Mouse (Mus musculus) limb, embryonic 13.5 days (tissue): ENCODE results near the gene Stxbp2. TPM values are rescaled to one million over a fixed set of nuclear protein-coding genes. Genes with fewer than 3 reads are reported as not detected.
"Not testable (repeated sequence)": the region's sequence is repeated elsewhere in the genome, so short reads cannot be mapped to it uniquely, and the experiment has no call there.

ENCODE experiments used
- ATAC-seq: fragments of 200-750 bp; cut with Nextera tagmentation; 2 replicates; pipeline ENCODE4 v1.8.0; 2017; ENCODE audit warnings: low read depth, moderate number of reproducible peaks, moderate TSS enrichment; ENCODE audit not compliant: low FRiP score
- H3K27ac ChIP-seq: fragments of 300-500 bp; sonication (generic); 2 replicates; pipeline ENCODE4 v1.5.1; 2015; ENCODE audit warnings: inconsistent platforms, mild to moderate bottlenecking, moderate library complexity
- H3K27me3 ChIP-seq: fragments of 300-500 bp; sonication (generic); 2 replicates; pipeline ENCODE4 v1.6.1; 2015; ENCODE audit warnings: mild to moderate bottlenecking, inconsistent platforms
- H3K36me3 ChIP-seq: fragments of 300-500 bp; sonication (generic); 2 replicates; pipeline ENCODE4 v1.6.1; 2015; ENCODE audit warnings: inconsistent platforms, mild to moderate bottlenecking, moderate library complexity
- H3K4me1 ChIP-seq: fragments of 300-500 bp; sonication (generic); 2 replicates; pipeline ENCODE4 v1.6.1; 2015; ENCODE audit warnings: inconsistent platforms
- H3K4me2 ChIP-seq: fragments of 300-500 bp; sonication (generic); replicated peaks from 2 replicates; pipeline ENCODE4 v1.6.1; 2015; ENCODE audit warnings: inconsistent platforms, mild to moderate bottlenecking, moderate library complexity
- H3K4me3 ChIP-seq: fragments of 300-500 bp; sonication (generic); 2 replicates; pipeline ENCODE4 v1.5.1; 2015; ENCODE audit warnings: moderate library complexity, mild to moderate bottlenecking, inconsistent platforms
- H3K9ac ChIP-seq: fragments of 300-500 bp; sonication (generic); 2 replicates; pipeline ENCODE4 v1.6.1; 2015; ENCODE audit warnings: mild to moderate bottlenecking, inconsistent platforms
- H3K9me3 ChIP-seq: fragments of 300-500 bp; sonication (generic); 2 replicates; pipeline ENCODE4 v1.6.1; 2016; ENCODE audit warnings: inconsistent platforms
- WGBS: fragments of 180-500 bp; shearing (Covaris S2); methylation state at CpG from one replicate; pipeline ENCODE4 v1.1.7; 2015; 5-methylcytosine and 5-hydroxymethylcytosine counted together
- polyA plus RNA-seq: library from polyadenylated mRNA; unstranded; fragments of >200 nt; fragmentation: Nextera tagmentation; extraction: Ambion mirVana; gene quantifications from 2 replicates; pipeline ENCODE4 v1.2.1, GENCODE M21; 2015

Stxbp2 gene
- 27.1 TPM in 2 replicates for polyA plus RNA-seq

DNA sequence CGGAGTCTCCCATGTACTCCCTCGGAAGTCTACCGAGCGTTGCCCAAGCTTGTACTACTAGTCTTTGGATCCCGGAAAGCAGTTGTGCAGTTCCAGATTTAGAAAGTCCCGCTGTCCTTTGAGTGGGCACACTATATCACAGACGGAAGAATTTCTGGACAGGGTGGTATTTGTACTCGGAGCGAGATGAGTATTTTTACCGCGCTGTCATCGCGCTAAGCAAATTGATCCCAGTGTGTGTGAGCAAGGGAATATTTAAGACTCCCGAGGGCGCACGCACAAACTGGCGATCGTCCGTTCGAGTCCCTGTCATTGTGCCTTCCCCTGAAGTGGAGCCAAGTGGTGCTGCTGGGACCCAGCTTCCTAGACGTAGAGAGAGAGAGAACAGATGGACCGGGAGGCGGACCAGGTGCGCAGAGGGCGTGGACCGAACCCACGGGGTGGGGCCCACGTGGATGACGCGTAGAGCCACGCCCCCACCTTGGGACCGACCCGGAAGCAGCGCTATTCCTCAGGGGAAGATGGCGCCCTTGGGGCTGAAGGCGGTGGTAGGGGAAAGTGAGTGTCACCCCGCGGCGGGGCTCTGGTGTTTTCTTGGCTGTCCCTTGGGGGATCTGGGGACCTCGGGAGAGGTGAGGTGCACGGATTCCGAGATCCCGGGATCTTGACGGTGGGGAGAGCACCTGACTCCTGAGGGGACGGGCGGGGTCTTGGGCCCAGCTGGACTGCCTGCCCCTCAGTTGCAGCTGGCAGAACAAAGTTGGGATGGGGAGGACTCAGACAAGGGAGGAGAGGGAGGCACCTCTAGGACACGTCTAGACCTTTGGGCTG is at the start of gene Stxbp2:
TSS of gene Stxbp2 (plus strand) at position 309 of the 831 bp plus-strand sequence.
- peaks cover 12% of the 10 kb centered on the region; the same call in 1 of the 2 replicates for H3K4me1 ChIP-seq
- peak within 1 kb of the TSS; percentile 48 for H3K9ac ChIP-seq
- ATAC-seq = peak; percentile 66
- no peak within 1 kb of the TSS for H3K27ac ChIP-seq
- H3K4me2 ChIP-seq = peak within 1 kb of the TSS; percentile 85
- H3K9me3 ChIP-seq = no peaks in the 10 kb centered on the region
- WGBS = 8% methylated on average over 47 of the region's 47 CpGs
- peaks cover 29% of the 10 kb centered on the region for H3K27me3 ChIP-seq
- H3K4me3 ChIP-seq = peak within 1 kb of the TSS; percentile 53
- no peaks in the 10 kb centered on the region for H3K36me3 ChIP-seq

GRCm38 (mm10) chr8:3581961-3582360 is 48.8 kb upstream of the Stxbp2 start:
- H3K27me3 ChIP-seq, H3K9me3 ChIP-seq, ATAC-seq, H3K4me1 ChIP-seq, H3K9ac ChIP-seq, H3K4me2 ChIP-seq, H3K27ac ChIP-seq, H3K36me3 ChIP-seq, H3K4me3 ChIP-seq: not testable (repeated sequence)
- 96% methylated on average over 3 of the region's 3 CpGs for WGBS

GRCm38 (mm10) chr8:3586452-3586851 is 44.3 kb upstream of the Stxbp2 start:
- Histone ChIP-seq H3K9ac (no peak overlapping the region), H3K4me1 (peaks cover 4% of the 10 kb centered on the region), H3K4me3 (no peak overlapping the region), H3K27ac (no peak overlapping the region), H3K9me3 (no peaks in the 10 kb centered on the region), H3K27me3 (peaks cover 7% of the 10 kb centered on the region; the same call in 1 of the 2 replicates), H3K4me2 (no peak overlapping the region), H3K36me3 (no peaks in the 10 kb centered on the region)
- WGBS = 98% methylated on average over 2 of the region's 2 CpGs
- ATAC-seq = no peak

DNA sequence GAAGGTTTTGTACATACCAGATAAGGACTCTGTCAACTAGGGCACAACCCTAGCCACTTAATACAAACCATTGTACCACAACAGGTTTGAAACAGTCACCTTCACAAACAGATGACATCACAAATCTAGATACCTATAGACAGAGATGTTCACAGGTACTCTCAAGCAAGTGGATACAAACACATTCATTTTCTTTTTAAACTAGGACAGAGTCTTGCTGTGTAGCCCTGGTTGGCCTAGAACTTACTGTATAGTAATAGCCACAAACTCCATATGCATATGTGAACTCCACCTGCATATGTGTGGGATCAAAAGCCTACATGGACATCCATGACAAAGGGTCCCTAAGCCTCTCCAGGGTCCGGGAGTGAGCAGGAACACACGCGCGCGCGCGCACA is 43.8 kb upstream of the Stxbp2 start, which contains the start of gene Camsap3:
TSS of gene Camsap3 (plus strand) at position 301 of the 398 bp plus-strand sequence.
- Histone ChIP-seq H3K27ac (peak within 1 kb of the TSS; percentile 64), H3K9me3 (no peaks in the 10 kb centered on the region), H3K4me1 (peaks cover 4% of the 10 kb centered on the region), H3K9ac (peak within 1 kb of the TSS; percentile 77), H3K36me3 (no peaks in the 10 kb centered on the region), H3K4me2 (peak within 1 kb of the TSS; percentile 96), H3K4me3 (peak within 1 kb of the TSS; percentile 70), H3K27me3 (peaks cover 7% of the 10 kb centered on the region; the same call in 1 of the 2 replicates)
- peak; percentile 11; the same call in 1 of the 2 replicates for ATAC-seq
- 6% methylated on average over 7 of the region's 7 CpGs for WGBS

DNA sequence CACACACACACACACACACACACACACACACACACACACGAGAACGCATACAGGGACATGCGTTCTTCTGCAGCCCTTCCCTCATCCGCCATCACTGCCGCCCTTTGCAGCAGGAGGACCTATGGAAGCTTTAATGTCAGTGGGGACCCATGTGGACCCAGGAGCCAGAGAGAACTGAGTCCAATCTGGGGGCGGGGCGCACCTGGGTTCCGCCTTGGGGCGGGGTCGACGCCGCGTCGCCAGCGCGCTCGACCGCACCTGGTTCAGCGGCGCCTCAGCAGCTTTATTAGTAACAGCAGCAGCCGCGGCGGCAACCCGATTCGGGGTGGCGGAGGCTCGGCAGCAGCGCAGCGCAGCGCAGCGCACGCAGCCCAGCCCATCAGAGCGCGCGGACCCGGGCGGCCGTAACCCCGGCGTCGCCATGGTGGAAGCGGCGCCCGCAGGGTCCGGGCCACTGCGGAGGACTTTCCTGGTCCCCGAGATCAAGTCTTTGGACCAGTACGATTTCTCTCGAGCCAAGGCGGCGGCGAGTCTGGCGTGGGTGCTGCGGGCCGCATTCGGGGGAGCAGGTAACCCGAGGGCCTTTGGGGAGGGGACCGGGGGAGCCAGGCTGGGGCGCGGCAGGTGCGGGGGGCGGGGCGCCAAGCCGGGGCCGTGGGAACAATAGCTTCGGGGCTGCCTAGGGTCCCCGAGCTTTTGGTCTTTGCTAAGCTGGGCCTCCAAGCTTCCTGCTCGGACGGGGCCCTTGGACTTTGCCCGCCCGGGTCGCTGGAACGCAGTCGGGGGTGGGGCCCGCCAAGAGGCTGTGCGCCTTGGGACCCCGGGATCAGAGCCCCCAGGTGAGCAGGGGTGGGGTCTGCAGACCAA is 43.1 kb upstream of the Stxbp2 start:
- Histone ChIP-seq H3K4me3 (peak overlapping the region; percentile 70), H3K36me3 (no peaks in the 10 kb centered on the region), H3K9me3 (no peaks in the 10 kb centered on the region), H3K4me2 (peak overlapping the region; percentile 96), H3K27me3 (peaks cover 7% of the 10 kb centered on the region; the same call in 1 of the 2 replicates), H3K9ac (peak overlapping the region; percentile 77), H3K4me1 (peaks cover 4% of the 10 kb centered on the region), H3K27ac (peak overlapping the region; percentile 64)
- ATAC-seq = peak; percentile 82
- WGBS = under 1% methylated on average over 75 of the region's 77 CpGs

DNA sequence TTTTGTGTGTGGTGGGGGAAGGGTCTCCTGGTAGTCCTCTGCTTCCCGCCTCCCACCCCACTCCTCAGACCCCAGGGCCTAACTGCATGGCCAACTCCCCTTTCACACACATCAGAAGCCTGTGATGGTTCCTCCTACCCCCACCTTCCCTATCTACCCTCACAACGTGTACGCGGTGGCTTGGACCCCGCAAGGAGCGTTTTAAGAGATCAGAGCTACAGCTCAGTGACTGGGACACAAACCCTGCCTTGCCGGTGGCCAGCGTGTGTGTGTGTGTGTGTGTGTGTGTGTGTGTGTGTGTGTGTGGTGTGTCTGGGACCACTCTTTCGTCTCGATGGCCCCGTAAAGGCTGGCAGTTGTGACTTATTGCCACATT is 42.5 kb upstream of the Stxbp2 start:
- Histone ChIP-seq H3K27me3 (peaks cover 7% of the 10 kb centered on the region; the same call in 1 of the 2 replicates), H3K4me2 (peak overlapping the region; percentile 96), H3K9me3 (no peaks in the 10 kb centered on the region), H3K4me1 (peaks cover 4% of the 10 kb centered on the region), H3K4me3 (peak overlapping the region; percentile 70), H3K27ac (peak overlapping the region; percentile 64; the same call in 1 of the 2 replicates), H3K9ac (peak overlapping the region; percentile 77), H3K36me3 (no peaks in the 10 kb centered on the region)
- WGBS = 4% methylated on average over 11 of the region's 11 CpGs
- ATAC-seq = peak; percentile 26; the same call in 1 of the 2 replicates

DNA sequence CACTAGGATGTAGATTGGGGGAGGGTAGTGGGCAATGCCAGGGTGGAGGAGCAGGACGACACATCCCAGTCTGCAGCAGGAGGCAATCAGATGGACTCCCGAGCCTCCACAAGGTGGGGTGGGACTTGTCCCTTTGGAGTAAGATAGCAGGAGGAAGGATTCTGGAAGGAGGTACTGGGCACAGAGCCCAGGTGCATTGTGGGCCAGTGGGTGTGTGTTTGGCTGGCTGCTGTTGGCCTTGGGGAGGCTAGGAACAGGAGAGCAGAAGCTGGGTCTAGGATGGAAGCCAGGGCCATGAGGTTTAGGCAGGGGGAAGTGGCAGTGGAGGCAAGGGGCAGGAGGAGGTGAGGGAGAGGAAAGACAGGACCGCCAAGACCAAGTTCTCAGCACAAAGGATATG is 37.3 kb upstream of the Stxbp2 start:
- H3K9me3 ChIP-seq = no peaks in the 10 kb centered on the region
- H3K4me3 ChIP-seq = no peak overlapping the region
- 65% methylated on average over 3 of the region's 3 CpGs for WGBS
- peaks cover under 1% of the 10 kb centered on the region; the same call in 1 of the 2 replicates for H3K4me1 ChIP-seq
- H3K27ac ChIP-seq = no peak overlapping the region
- peaks cover 5% of the 10 kb centered on the region; the same call in 1 of the 2 replicates for H3K36me3 ChIP-seq
- H3K27me3 ChIP-seq = no peaks in the 10 kb centered on the region
- H3K4me2 ChIP-seq = no peak overlapping the region
- H3K9ac ChIP-seq = no peak overlapping the region
- no peak for ATAC-seq

DNA sequence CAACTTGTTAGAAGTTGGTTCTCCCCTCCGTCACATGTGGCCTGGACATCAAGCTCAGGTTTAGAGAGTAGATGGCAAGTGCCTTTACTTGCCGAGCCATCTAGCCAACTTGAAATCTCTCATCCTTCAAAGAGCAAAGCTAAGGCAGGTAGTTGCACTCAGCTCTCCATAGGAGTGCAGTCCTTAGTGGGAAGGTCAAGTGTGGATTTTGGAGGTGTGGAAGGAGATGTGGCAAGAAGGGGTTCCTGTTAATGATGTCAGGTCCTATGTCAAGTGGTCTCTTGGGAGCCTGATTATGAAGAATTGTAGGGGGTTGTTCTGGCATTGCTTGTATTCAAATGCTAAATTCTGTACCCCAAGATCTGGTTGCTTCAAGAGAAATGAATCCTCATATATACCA is 36.3 kb upstream of the Stxbp2 start:
- H3K4me1 ChIP-seq = no peaks in the 10 kb centered on the region
- H3K9me3 ChIP-seq = no peaks in the 10 kb centered on the region
- no peaks in the 10 kb centered on the region for H3K27me3 ChIP-seq
- no peak overlapping the region for H3K4me2 ChIP-seq
- H3K4me3 ChIP-seq = no peak overlapping the region
- H3K9ac ChIP-seq = no peak overlapping the region
- no peak for ATAC-seq
- H3K27ac ChIP-seq = no peak overlapping the region
- 87% methylated on average over 2 of the region's 2 CpGs for WGBS
- H3K36me3 ChIP-seq = peaks cover 5% of the 10 kb centered on the region; the same call in 1 of the 2 replicates

DNA sequence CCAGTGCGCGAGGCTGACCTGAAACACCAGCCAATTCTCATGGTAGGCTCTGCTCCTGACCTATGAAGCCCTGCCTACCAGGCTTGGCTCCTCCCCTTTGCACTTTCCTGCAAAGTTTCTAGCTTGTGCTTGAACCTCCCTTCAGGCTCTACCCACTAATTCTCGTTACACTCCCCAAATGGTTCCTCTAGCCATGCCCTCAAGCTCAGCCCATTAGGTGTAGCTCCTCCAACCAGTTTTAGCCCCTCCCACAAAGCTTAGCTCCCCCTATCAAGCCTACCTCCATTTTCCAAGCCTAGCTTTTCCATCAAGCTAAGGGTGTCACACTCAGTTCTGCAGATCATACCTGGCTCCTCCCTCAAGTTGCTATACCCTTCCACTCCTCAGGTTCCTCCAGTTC is 32.7 kb upstream of the Stxbp2 start:
- Histone ChIP-seq H3K4me2 (no peak overlapping the region), H3K36me3 (peaks cover 30% of the 10 kb centered on the region), H3K9me3 (no peaks in the 10 kb centered on the region), H3K4me1 (no peaks in the 10 kb centered on the region), H3K27ac (no peak overlapping the region), H3K4me3 (no peak overlapping the region), H3K9ac (no peak overlapping the region), H3K27me3 (no peaks in the 10 kb centered on the region)
- 73% methylated on average over 3 of the region's 3 CpGs for WGBS
- ATAC-seq = 0 out of 2 replicates have a peak, but pooled peaks have one; percentile 9

GRCm38 (mm10) chr8:3599219-3599618 is 31.5 kb upstream of the Stxbp2 start:
- Histone ChIP-seq H3K4me2 (no peak overlapping the region), H3K36me3 (peaks cover 42% of the 10 kb centered on the region), H3K4me1 (no peaks in the 10 kb centered on the region), H3K27me3 (no peaks in the 10 kb centered on the region), H3K27ac (no peak overlapping the region), H3K4me3 (no peak overlapping the region), H3K9me3 (no peaks in the 10 kb centered on the region), H3K9ac (no peak overlapping the region)
- ATAC-seq = no peak
- 65% methylated on average over 1 of the region's 1 CpGs for WGBS

DNA sequence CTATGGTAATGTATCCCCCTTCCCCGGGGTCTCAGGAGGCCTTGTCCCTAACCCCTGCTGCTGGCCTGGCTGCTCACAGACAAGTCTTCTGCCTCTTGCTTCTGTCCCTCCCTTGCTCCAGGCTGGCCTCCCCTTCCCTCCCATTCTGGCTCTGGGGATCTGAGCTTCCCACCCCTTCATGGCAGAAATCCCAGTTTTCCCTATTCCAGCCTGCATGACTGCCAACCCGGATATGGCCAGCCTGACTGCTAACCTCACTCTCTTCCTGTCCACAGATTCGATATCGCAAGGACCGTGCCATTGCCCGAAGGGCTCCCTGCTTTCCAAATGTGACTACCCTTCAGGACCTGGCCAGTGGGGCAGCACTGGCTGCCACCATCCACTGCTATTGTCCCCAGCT is 30.4 kb upstream of the Stxbp2 start:
- ATAC-seq = no peak
- peaks cover 51% of the 10 kb centered on the region for H3K36me3 ChIP-seq
- H3K4me1 ChIP-seq = no peaks in the 10 kb centered on the region
- H3K27me3 ChIP-seq = no peaks in the 10 kb centered on the region
- no peak overlapping the region for H3K27ac ChIP-seq
- H3K4me2 ChIP-seq = no peak overlapping the region
- H3K4me3 ChIP-seq = no peak overlapping the region
- H3K9ac ChIP-seq = no peak overlapping the region
- 87% methylated on average over 6 of the region's 6 CpGs for WGBS
- no peaks in the 10 kb centered on the region for H3K9me3 ChIP-seq

DNA sequence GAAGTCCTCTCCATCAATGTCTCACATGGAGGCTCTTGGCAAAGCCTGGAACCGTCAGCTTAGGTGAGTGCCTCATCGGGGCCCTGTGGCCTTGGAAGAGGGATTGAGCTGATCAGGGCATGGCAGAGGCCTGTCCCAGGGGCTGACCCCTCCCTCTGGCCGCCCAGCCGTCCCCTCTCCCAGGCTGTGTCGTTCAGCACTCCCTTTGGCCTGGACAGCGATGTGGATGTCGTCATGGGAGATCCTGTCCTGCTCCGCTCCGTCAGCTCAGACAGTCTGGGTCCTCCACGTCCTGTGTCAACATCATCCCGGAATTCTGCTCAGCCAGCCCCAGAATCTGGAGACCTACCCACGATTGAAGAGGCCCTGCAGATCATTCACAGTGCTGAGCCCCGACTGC is 27.3 kb upstream of the Stxbp2 start:
- Histone ChIP-seq H3K9ac (no peak overlapping the region), H3K27me3 (no peaks in the 10 kb centered on the region), H3K4me3 (no peak overlapping the region), H3K4me1 (no peaks in the 10 kb centered on the region), H3K4me2 (no peak overlapping the region), H3K9me3 (no peaks in the 10 kb centered on the region), H3K36me3 (peaks cover 65% of the 10 kb centered on the region), H3K27ac (no peak overlapping the region)
- ATAC-seq = no peak
- WGBS = 74% methylated on average over 13 of the region's 13 CpGs
